Mouse (Mus musculus): Measurements from ENCODE around the gene Kcnab2.

Gene Kcnab2

GRCm38 (mm10) chr4:152477466-152478223 lies at the start of gene Kcnab2:
Gene Kcnab2 (minus strand): TSS chr4:152477871.
- DNase-seq = peak; percentile 100

DNA sequence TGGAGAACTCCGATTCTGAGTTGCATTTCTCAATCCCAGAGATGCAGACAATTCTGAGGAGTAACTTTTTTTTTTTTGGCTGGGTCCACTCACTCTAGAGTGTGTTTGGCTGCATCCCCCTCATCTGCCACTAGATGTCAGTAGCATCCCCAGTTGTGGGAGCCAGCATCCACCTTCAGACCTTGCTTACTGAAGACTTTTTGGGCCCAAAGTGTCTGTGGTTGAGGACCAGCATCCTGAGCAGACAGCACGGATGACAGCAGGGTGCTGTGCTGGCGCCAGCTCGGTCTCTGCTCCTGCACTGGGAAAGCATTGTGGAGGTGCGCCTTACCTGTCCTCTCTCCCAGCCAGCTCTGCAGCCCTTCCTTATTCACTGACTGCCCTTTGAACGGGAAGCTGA lies 42.4 kb upstream of the Kcnab2 start:
- peak; percentile 90 to 94 for DNase-seq

GRCm38 (mm10) chr4:152519106-152519505 lies 41.4 kb upstream of the Kcnab2 start:
- DNase-seq = no peak

DNA sequence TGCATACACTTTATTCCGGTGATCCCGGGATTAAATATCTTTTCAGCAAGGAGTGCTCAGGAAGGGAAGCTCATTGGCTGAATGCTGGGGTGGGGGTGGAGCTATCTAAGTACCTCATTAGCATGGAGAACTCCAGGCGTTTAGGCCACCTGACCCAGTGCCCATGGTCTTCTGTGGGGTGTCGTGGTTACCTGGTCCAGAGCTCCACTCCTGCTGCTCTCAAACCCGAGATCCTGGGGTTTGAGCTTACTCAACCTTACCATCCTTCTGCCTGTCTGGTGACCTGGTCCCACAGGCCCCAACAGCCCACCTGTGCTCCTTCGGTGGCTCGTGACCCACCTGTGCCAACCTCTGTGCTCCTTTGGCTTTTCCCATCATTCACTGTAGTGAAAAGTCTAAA lies 37.2 kb upstream of the Kcnab2 start:
- no peak for DNase-seq

GRCm38 (mm10) chr4:152512221-152512925 lies 34.7 kb upstream of the Kcnab2 start:
- no peak for DNase-seq

DNA sequence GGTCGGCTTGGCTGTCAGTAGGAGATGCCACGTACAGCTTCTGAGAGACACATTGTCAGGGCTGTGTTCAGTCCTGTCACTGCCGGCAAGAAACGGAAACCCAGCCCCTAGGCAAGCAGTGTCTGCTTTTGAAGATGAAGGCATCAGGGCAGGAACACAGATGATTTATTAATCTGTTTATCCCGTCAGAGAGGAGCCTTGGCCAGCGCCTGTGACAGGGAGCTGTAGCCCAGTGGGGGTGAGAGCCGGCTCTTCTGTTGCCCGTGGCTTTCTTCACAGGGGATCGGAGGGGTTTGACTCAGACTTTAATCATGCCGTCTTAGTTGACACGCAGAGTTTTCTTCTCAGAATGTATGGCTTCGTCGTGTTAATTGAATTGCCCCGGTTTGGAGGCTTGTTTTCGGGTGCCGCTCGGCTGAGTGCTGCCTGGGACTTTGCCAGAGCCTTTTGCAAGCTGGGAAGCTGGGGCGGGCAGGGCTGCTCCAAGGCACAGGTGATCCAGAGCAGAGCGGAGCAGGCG lies 16.7 kb upstream of the Kcnab2 start:
- DNase-seq = peak; percentile 66 to 68

DNA sequence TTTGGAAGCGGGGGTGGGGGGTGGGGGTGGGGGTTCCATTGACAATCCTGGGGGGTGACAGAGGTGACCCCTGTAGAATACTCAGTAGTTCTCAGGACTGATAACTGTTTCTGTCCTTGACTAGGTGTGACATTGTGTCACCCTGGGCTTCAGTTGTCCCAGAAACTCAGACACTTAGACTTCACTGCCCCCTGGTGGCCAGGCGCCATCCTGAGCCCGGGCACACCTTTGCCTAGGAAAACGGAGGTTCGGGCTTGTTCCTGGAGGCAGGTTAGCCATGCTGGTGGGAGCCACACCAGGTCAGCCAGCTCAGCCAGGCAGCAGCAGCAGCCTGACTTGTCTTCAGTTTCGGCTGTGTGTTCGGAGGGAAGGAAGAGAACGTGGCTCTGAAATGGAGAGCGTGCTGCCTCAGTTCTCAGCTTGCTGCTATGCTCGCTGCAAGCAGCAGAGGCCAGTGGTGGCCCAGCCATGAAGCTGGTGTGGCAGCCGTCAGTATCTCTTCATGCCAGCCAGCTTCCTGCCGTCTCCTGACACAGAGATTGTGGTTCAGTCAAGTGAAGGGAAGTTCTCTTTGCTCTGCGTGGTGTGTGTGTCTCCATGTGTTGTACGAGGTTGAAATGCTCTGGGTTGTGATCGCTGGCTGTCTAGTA lies 13.7 kb upstream of the Kcnab2 start:
- DNase-seq = peak; percentile 86 to 90

GRCm38 (mm10) chr4:152490311-152490710 lies 12.6 kb upstream of the Kcnab2 start:
- DNase-seq = no peak

DNA sequence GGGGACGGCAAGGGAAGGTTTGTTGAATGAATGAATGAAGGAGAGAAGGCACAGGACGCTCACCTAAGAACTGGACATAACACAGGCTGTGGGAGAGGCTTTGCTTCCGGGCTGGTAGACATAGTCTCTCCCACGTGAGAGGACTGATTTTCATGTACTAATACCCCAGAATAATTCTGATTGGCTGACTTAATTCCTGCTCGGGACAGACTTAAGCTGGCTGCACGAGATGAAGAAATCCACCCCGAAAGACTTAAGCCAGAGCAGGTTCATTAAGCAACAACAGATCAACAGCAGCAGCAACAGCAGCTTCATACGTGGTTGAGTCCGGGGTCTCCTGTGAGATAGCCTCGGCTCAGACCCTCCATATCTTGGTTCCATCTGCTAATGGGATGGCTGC lies 10.4 kb upstream of the Kcnab2 start:
- DNase-seq = no peak

GRCm38 (mm10) chr4:152480426-152480825 lies 2.8 kb upstream of the Kcnab2 start:
- no peak for DNase-seq

- DNase-seq = no peak
Measured at GRCm38 (mm10) chr4:152478224-152478567, 525 bp upstream of the Kcnab2 start.

- DNase-seq = no peak
Measured at GRCm38 (mm10) chr4:152477106-152477465, 585 bp downstream of the Kcnab2 start.

GRCm38 (mm10) chr4:152476427-152477023 lies 1.1 kb downstream of the Kcnab2 start, which contains the start of gene Nphp4:
Gene Nphp4 (plus strand): TSS chr4:152476706.
- peak; percentile 34 to 55 for DNase-seq

GRCm38 (mm10) chr4:152475941-152476340 lies 1.7 kb downstream of the Kcnab2 start:
- DNase-seq = no peak

DNA sequence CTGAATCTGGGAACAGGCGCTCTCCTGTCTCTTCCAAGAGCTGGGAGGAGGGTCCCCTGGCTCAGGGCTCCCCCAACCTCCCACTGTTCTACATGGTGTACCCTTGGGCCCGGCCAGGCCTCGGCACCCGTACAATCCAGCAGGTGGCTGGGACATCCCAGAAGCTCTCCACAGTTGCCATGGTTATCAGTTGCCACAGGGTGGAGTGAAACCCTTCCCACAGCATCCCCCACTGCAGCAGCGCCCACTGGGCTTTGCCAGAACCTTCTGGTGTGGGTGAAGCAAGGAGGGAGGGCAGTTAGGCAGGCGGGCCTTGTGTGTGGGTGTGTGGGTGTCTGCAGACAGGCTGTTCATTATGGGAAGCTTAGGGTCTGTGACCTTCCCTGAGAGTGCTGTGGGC lies 9.7 kb downstream of the Kcnab2 start:
- DNase-seq = no peak

DNA sequence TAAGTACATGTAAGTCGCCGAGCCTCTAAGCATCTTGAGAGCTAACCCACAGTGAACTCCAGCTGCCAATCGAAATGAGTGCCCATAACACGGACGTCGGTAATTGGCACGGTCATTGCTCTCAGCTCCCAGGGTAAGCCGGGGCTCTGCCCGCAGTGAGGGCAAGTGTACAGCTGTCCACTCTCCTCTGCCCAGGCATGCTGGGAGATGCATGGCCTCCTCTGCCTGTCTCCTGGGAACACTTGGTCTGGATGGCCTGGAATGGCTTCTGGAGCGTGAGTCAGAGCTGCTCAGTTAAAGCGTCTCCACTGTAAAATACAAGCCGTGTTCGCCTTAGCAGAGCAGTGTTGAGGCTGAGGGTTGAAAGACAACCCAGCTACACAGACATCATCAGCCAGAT lies 11.1 kb downstream of the Kcnab2 start:
- no peak for DNase-seq

GRCm38 (mm10) chr4:152465116-152465515 lies 12.6 kb downstream of the Kcnab2 start:
- DNase-seq = no peak

DNA sequence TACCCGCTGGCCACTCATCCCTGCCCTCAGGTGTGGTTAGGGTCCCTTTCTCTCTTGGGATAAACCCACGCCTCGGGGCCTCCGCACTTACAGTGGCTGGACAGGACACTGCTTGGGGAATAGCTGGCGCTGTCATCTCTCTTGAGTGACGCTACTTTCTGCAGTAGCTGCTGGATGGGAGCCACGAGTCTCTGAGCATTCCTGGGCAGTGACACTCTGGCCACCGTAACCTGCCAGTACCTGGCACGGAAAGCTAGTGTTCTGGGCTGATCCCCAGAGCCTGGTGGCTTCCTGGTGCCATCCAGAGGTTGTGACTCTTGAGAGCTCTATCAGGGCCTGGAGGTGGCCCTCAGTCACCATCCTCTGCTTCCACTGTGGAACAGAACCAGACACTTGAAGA lies 14.5 kb downstream of the Kcnab2 start:
- peak in 1 of 2 experiments; percentile 38 for DNase-seq

- no peak for DNase-seq
Measured at GRCm38 (mm10) chr4:152462516-152462915, 15.2 kb downstream of the Kcnab2 start.

DNA sequence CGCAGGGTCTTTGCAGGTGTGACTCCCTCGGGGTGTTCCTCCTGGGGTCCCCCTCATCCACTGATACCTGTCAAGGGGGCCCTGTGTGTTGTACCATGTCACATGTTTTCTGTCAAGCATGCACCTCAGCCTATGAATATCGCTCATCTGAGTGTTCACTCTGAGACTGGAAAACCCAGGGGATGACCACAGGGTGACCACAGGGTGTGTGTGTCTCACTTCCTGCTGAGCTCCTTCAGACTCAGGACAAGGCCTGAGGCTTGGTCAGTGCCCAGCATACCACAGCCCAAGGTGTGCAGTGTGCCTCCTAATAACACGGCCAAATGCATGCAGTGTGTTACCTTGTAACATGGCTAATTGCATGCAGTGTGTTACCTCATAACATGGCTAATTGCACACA lies 20.0 kb downstream of the Kcnab2 start:
- DNase-seq = no peak

DNA sequence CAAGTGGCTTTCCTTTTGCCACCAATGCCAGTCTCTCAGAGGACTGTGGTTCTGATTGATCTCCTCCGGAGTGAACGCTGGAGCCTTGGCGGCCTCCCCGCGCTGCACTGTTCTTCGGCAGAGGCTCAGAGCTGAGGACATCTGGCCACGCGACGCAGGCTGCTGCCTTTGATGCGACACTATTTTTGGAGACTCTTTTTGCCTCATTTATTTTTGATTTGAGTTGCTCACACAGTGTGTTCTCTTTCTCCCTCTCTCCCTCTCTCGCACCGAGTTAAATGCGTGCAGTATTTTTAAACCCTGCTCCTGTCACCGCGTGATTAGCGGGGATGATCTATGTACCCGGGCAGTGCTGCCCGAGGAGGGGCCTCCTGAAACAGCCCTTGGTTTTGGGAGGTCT lies 21.1 kb downstream of the Kcnab2 start:
- no peak for DNase-seq

- DNase-seq = no peak
Measured at GRCm38 (mm10) chr4:152454153-152454552, 23.5 kb downstream of the Kcnab2 start.

- no peak for DNase-seq
Measured at GRCm38 (mm10) chr4:152453079-152453478, 24.6 kb downstream of the Kcnab2 start.

Measured in cerebellum, adult 18-20 months (tissue).